Mouse (Mus musculus) kidney, embryonic 14.5 days (tissue): ENCODE results near the gene Rad54l2. TPM values are rescaled to one million over a fixed set of nuclear protein-coding genes. Genes with fewer than 3 reads are reported as not detected.

Experiments used
- ATAC-seq: fragments of 200-750 bp; cut with Nextera tagmentation; 2 replicates; pipeline ENCODE4 v1.8.0; 2017; ENCODE audit warnings: moderate number of reproducible peaks, mild to moderate bottlenecking, moderate TSS enrichment, moderate library complexity; ENCODE audit not compliant: low FRiP score, low TSS enrichment
- H3K27ac ChIP-seq: fragments of 300-500 bp; sonication (generic); 2 replicates; pipeline ENCODE4 v1.5.1; 2014; ENCODE audit warnings: low read depth, mild to moderate bottlenecking, low read length, moderate library complexity, mixed read lengths
- H3K27me3 ChIP-seq: fragments of 300-500 bp; sonication (generic); 2 replicates; pipeline ENCODE4 v1.6.1; 2014; ENCODE audit warnings: mild to moderate bottlenecking, low read length; ENCODE audit not compliant: control insufficient read depth, insufficient read depth
- H3K36me3 ChIP-seq: fragments of 300-500 bp; sonication (generic); 2 replicates; pipeline ENCODE4 v1.6.1; 2014; ENCODE audit warnings: low read length, mixed read lengths; ENCODE audit not compliant: control insufficient read depth, insufficient read depth
- H3K4me1 ChIP-seq: fragments of 300-500 bp; sonication (generic); 2 replicates; pipeline ENCODE4 v1.6.1; 2014; ENCODE audit warnings: low read length, mixed read lengths; ENCODE audit not compliant: control insufficient read depth, insufficient read depth
- H3K4me2 ChIP-seq: fragments of 300-500 bp; sonication (generic); replicated peaks from 2 replicates; pipeline ENCODE4 v1.6.1; 2014; ENCODE audit warnings: low read depth, mild to moderate bottlenecking, low read length
- H3K4me3 ChIP-seq: fragments of 300-500 bp; sonication (generic); 2 replicates; pipeline ENCODE4 v1.5.1; 2014; ENCODE audit warnings: mild to moderate bottlenecking, low read length
- H3K9ac ChIP-seq: fragments of 300-500 bp; sonication (generic); 2 replicates; pipeline ENCODE4 v1.6.1; 2014; ENCODE audit warnings: low read depth, mild to moderate bottlenecking, low read length, moderate library complexity
- H3K9me3 ChIP-seq: fragments of 300-500 bp; sonication (generic); 2 replicates; pipeline ENCODE4 v1.6.1; 2016; ENCODE audit warnings: low read length; ENCODE audit not compliant: control insufficient read depth
- WGBS: fragments of 180-500 bp; shearing (Covaris S2); extraction: QIAGEN DNeasy Blood & Tissue Kit; methylation state at CpG from one replicate; pipeline ENCODE4 v1.1.7; 2014; 5-methylcytosine and 5-hydroxymethylcytosine counted together
- polyA plus RNA-seq: library from polyadenylated mRNA; unstranded; fragments of >200 nt; fragmentation: Nextera tagmentation; extraction: Ambion mirVana; gene quantifications from 2 replicates; pipeline ENCODE4 v1.2.1, GENCODE M21; 2014

The Rad54l2 gene
- polyA plus RNA-seq, 1 experiment from 2014 or later: 7.5 TPM

DNA sequence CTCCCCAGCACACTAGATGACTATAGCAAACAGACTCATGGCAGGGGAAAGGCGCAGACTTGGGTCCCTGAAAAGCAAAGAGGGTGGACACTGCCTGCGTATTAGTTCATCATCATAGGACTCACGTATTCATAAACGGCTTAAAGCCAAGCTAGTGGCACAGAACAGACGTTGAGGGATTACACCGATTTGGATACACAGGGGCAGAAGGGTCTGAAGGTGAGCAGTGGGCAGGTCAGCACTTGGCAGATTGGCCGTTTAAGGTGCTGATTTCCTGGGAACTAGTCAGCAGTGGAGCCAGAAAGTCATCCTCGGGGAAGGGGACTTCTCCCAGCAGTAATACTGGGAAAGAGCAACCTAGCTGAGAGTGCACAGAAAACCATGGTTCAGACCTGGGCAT lies 100.2 kb downstream of the Rad54l2 start:
- no peaks in the 10 kb centered on the region for H3K27me3 ChIP-seq
- H3K4me1 ChIP-seq: peaks cover 11% of the 10 kb centered on the region
- no peaks in the 10 kb centered on the region for H3K9me3 ChIP-seq
- no peak overlapping the region for H3K4me2 ChIP-seq
- no peak for ATAC-seq
- H3K4me3 ChIP-seq: no peak overlapping the region
- H3K9ac ChIP-seq: no peak overlapping the region
- H3K27ac ChIP-seq: no peak overlapping the region
- WGBS: 84% methylated on average over 8 of the region's 8 CpGs
- H3K36me3 ChIP-seq: peaks cover 16% of the 10 kb centered on the region

DNA sequence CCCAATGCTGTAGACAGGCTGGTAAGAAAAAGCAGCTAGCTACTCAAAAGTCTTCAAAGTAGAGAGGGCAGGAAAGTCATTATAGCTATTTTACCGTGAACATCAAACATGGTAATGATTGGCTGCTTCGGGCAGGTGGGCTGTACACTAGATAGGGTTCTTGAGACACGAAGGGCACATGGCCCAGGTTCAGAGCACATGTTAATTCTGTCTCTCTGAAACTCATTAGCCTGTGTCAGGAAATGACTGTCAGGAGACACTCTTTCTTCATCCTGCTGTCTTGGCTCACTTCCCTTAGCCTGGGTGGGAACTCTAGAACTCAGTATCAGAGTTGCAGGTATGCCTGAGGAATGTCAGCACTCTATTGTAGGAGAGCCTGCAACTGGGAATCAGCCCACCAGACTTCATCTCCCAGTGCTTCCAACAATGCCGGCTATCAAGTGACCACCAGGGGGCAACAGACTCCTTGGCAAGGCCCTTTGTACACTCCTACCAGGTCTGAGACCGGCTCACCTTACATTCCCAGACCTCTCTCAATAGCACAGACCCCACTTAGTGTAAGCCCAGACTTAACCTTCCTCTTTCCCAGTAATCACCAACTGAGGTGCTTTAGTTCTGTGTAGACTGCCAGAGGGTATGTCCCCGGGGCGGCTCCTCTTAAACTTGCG lies 101.9 kb downstream of the Rad54l2 start:
- H3K4me2 ChIP-seq: no peak overlapping the region; the same call in 1 of the 2 replicates
- ATAC-seq: peak; percentile 66
- H3K9me3 ChIP-seq: no peaks in the 10 kb centered on the region
- H3K9ac ChIP-seq: no peak overlapping the region
- H3K27me3 ChIP-seq: no peaks in the 10 kb centered on the region
- H3K27ac ChIP-seq: no peak overlapping the region
- no peak overlapping the region for H3K4me3 ChIP-seq
- 34% methylated on average over 8 of the region's 8 CpGs for WGBS
- H3K4me1 ChIP-seq: peaks cover 11% of the 10 kb centered on the region
- peaks cover under 1% of the 10 kb centered on the region; the same call in 1 of the 2 replicates for H3K36me3 ChIP-seq

DNA sequence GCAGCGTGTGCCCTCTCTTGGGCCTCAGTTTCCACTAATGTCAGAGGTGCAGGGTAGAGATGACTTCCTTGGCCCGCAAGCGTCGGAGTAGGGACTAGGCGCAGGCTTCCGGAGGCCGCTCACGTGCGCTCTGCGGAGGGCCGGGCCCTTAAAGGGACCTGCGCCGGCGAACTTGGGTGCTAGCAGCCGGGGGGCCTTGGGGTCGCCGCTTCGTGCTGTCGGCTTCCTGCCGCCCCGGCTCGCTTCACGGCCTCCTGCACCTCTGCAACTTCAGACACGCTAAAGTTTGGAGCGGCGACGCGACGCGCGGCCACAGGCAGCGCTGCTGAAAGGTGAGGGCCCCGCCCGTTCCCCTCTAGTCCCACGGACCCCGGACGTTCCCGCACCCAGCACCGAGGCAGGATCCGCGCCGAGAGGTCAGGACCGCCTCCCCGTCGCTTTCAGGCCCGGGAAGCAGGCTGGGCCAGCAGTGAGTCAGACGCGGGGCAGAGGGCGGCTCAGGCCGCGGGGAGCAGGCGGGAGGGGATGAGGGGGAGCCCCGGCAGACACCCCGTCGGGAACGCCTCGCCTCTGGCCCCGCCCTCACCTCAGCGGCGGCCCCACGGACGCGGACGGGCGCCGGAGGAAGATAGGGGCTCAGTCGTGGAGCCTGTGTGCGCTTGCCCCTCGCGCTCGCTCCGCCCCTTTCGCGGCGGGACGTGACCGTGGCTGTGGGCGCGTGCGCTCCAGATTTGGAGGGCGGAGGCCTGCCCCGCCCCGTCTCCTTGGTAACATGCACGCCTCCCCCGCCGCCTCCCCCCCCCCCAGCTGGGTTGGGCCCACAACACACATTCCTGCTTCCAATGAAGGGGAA lies 103.5 kb downstream of the Rad54l2 start, which contains the start of gene Tex264:
Gene Tex264, minus strand, starts transcription at position 679 of the 853 bp plus-strand sequence.
- Histone ChIP-seq H3K4me2 (peak within 1 kb of the TSS; percentile 94), H3K36me3 (peaks cover 17% of the 10 kb centered on the region; the same call in 1 of the 2 replicates), H3K4me1 (peaks cover 11% of the 10 kb centered on the region), H3K27ac (peak within 1 kb of the TSS; percentile 84), H3K9ac (peak within 1 kb of the TSS; percentile 84), H3K4me3 (peak within 1 kb of the TSS; percentile 85), H3K27me3 (no peaks in the 10 kb centered on the region), H3K9me3 (no peaks in the 10 kb centered on the region)
- ATAC-seq: peak; percentile 92
- WGBS: under 1% methylated on average over 60 of the region's 86 CpGs

- Histone ChIP-seq H3K9ac (peak overlapping the region; percentile 84), H3K27me3 (no peaks in the 10 kb centered on the region), H3K4me1 (peaks cover 11% of the 10 kb centered on the region), H3K9me3 (no peaks in the 10 kb centered on the region), H3K4me3 (peak overlapping the region; percentile 85), H3K27ac (no peak overlapping the region), H3K36me3 (peaks cover 23% of the 10 kb centered on the region; the same call in 1 of the 2 replicates), H3K4me2 (peak overlapping the region; percentile 94)
- peak; percentile 24; the same call in 1 of the 2 replicates for ATAC-seq
- 4% methylated on average over 13 of the region's 14 CpGs for WGBS
These were observed 104.1 kb downstream of the Rad54l2 start for GRCm38 (mm10) chr9:106684918-106685248.

DNA sequence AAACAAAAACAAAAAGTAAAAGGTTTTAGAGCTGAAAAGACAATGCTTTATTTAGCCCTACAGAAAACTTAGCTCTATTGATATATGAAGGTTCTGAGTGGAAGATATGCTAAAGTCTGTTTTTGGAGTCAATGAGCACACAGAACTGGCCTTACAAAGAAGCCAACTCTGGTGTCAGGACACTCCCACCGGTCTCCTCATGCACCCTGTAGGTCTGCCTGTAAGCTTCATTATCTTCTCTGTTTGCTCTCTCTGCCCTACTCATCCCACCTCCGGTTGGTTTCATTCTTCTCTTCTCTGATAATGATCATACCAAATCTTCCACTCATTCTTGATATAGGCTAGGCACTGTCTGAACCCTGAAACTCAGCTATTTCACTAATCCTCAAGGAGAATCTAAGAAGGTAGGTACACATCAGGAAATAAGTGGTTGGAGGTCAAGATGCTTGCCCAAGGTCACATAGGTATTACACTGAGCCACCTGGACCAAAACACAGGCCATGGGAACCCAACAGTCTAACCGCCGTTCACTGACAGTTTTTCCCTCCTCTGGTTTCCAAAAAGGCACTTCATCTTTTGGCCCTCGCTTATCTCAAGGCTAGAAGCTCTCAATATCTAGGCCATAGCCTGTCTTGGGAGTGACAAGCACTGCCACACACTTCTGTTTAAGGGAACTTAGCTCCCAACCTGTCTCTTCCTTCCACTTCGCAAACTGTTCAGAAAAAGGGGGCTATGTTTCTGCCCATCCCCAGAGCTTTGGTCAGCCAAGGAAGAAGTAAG lies 104.7 kb downstream of the Rad54l2 start:
- no peak for ATAC-seq
- no peaks in the 10 kb centered on the region for H3K27me3 ChIP-seq
- H3K4me3 ChIP-seq: peak overlapping the region; percentile 85
- 76% methylated on average over 6 of the region's 6 CpGs for WGBS
- H3K9me3 ChIP-seq: no peaks in the 10 kb centered on the region
- H3K4me1 ChIP-seq: peaks cover 11% of the 10 kb centered on the region
- peak overlapping the region; percentile 84 for H3K9ac ChIP-seq
- H3K36me3 ChIP-seq: peaks cover 23% of the 10 kb centered on the region; the same call in 1 of the 2 replicates
- no peak overlapping the region for H3K27ac ChIP-seq
- peak overlapping the region; percentile 94 for H3K4me2 ChIP-seq

DNA sequence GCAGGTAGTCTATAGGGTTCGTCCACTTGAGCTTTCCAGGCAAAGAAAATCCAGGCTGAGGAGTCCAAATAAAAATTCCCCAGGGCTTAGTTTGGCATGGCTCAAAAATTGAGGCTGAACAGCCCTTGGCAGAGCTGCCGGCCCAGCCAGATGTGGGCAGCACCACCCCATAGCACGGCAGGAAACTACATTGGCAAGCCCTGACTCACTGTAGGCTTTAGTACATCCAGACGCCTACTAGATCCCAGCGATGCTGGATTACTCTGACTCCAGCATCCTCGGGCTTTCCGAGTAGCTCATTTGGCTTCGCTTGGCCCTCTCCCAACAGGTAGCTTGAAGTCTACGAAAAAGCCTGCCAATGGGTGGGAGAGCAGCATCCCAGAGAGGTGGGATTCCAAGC lies 108.0 kb downstream of the Rad54l2 start:
- peaks cover 31% of the 10 kb centered on the region; the same call in 1 of the 2 replicates for H3K36me3 ChIP-seq
- no peak for ATAC-seq
- no peak overlapping the region for H3K27ac ChIP-seq
- peaks cover 6% of the 10 kb centered on the region for H3K4me1 ChIP-seq
- no peak overlapping the region for H3K4me3 ChIP-seq
- H3K9me3 ChIP-seq: no peaks in the 10 kb centered on the region
- 89% methylated on average over 9 of the region's 9 CpGs for WGBS
- H3K4me2 ChIP-seq: no peak overlapping the region
- no peaks in the 10 kb centered on the region for H3K27me3 ChIP-seq
- H3K9ac ChIP-seq: no peak overlapping the region

- Histone ChIP-seq H3K9me3 (no peaks in the 10 kb centered on the region), H3K4me3 (no peak overlapping the region), H3K27me3 (no peaks in the 10 kb centered on the region), H3K4me1 (no peaks in the 10 kb centered on the region), H3K9ac (no peak overlapping the region), H3K36me3 (peaks cover 36% of the 10 kb centered on the region), H3K27ac (no peak overlapping the region), H3K4me2 (no peak overlapping the region)
- ATAC-seq: no peak
- WGBS: 67% methylated on average over 4 of the region's 4 CpGs
These were observed 110.8 kb downstream of the Rad54l2 start for GRCm38 (mm10) chr9:106678242-106678641.

DNA sequence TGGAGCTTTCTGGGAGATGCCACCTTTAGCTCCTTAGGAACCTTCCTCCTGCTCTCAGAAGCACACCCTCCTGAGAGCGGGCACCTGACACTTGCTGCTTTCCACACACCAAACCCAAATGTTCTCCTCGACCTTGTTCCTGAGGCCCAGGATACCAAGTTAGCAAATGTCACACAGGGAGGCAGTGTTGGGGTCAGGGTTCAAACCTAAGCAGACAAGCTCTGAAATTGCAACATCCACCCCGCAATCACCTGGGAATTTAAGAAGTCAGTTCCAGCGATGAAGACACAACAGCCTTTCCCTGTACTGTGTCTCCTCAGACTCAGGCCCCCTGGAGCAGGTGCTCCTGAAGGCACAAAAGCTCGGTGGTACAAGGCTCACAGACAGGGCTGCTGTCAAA lies 111.3 kb downstream of the Rad54l2 start:
- WGBS: 84% methylated on average over 5 of the region's 5 CpGs
- ATAC-seq: no peak
- Histone ChIP-seq H3K27ac (no peak overlapping the region), H3K36me3 (peaks cover 39% of the 10 kb centered on the region), H3K9ac (no peak overlapping the region), H3K4me1 (no peaks in the 10 kb centered on the region), H3K4me2 (no peak overlapping the region), H3K9me3 (no peaks in the 10 kb centered on the region), H3K4me3 (no peak overlapping the region), H3K27me3 (no peaks in the 10 kb centered on the region)
